Mouse (Mus musculus) liver, adult 2 months (tissue): ENCODE measurements around the gene Kcnq5. TPM values are rescaled to one million over a fixed set of nuclear protein-coding genes. Genes with fewer than 3 reads are reported as not detected.

Experiments
- DNase-seq: peaks from one replicate; pipeline ENCODE4 v3.0.0-alpha.2; 2011; ENCODE audit warnings: low read depth, low spot score; ENCODE audit errors: extremely low read depth
- H3K27ac ChIP-seq: fragments of 200-500 bp; replicated peaks from 2 replicates; pipeline ENCODE4 v1.5.1; 2012; ENCODE audit warnings: low read depth, mild to moderate bottlenecking, control low read depth, inconsistent platforms, low read length; ENCODE audit not compliant: insufficient read depth
- H3K27me3 ChIP-seq: fragments of 200-500 bp; 2 replicates; pipeline ENCODE4 v1.6.1; 2012; ENCODE audit warnings: mild to moderate bottlenecking, moderate library complexity, low read length, inconsistent platforms; ENCODE audit not compliant: control insufficient read depth, insufficient read depth
- H3K36me3 ChIP-seq: fragments of 200-500 bp; 2 replicates; pipeline ENCODE4 v1.6.1; 2012; ENCODE audit warnings: low read length, inconsistent platforms; ENCODE audit not compliant: control insufficient read depth, insufficient read depth
- H3K4me1 ChIP-seq: fragments of 200-500 bp; 2 replicates; pipeline ENCODE4 v1.6.1; 2011; ENCODE audit warnings: low read length; ENCODE audit not compliant: control insufficient read depth, insufficient read depth
- H3K4me3 ChIP-seq: fragments of 200-500 bp; 2 replicates; pipeline ENCODE4 v1.5.1; 2011; ENCODE audit warnings: low read depth, mild to moderate bottlenecking, control low read depth, low read length, moderate library complexity; ENCODE audit not compliant: insufficient read depth
- H3K79me2 ChIP-seq: fragments of 200-500 bp; 2 replicates; pipeline ENCODE4 v1.6.1; 2012; ENCODE audit warnings: inconsistent platforms, mild to moderate bottlenecking, low read length, moderate library complexity; ENCODE audit not compliant: control insufficient read depth, insufficient read depth
- H3K9ac ChIP-seq: fragments of 200-500 bp; 2 replicates; pipeline ENCODE4 v1.6.1; 2012; ENCODE audit warnings: low read depth, mild to moderate bottlenecking, control low read depth, inconsistent platforms, low read length
- CTCF ChIP-seq: fragments of 200-500 bp; IDR thresholded peaks from 2 replicates; pipeline ENCODE4 v1.5.1; 2011; ENCODE audit warnings: low read depth, low read length, control low read depth
- POLR2A ChIP-seq: fragments of 200-500 bp; IDR thresholded peaks from 2 replicates; pipeline ENCODE4 v1.6.1; 2011; ENCODE audit warnings: low read length, control low read depth; ENCODE audit not compliant: insufficient read depth; ENCODE audit errors: extremely low read depth
- WGBS: fragments of 180-500 bp; shearing (Covaris S2); methylation state at CpG from one replicate; pipeline ENCODE4 v1.1.7; 2018; 5-methylcytosine and 5-hydroxymethylcytosine counted together
- polyA plus RNA-seq: library from polyadenylated mRNA; depleted of rRNA; stranded (reverse); fragments of >200 nt; gene quantifications from 2 replicates; pipeline ENCODE4 v1.2.3, GENCODE M21; 2012
- total RNA-seq: library from RNA; depleted of rRNA; stranded (reverse); fragments of >200 nt; gene quantifications from 2 replicates; pipeline ENCODE4 v1.2.3, GENCODE M21; 2014

Gene Kcnq5
- total and polyA plus RNA-seq, 2 experiments: 0.09 TPM

DNA sequence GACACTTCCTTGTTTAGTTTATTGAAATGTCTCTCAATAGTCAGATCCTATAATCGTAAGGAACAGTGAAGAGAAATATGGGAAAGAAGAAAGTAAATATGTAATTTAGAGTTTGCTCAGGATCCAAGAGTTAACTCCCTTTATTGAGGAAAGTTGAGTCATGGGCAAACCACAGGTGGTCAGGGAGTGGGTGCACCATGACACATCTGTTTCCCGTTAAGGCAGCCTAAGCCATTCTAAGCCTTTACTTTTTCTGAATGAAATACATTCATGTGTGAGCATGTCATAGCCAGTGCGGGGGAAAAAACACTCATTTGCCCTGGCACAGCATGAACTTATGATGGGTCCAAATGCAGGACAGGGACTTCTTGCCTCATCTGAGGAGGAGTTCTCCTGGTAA lies 125.4 kb downstream of the Kcnq5 start:
- WGBS: 83% methylated on average over 3 of the region's 3 CpGs
- TF ChIP-seq CTCF (no peak), POLR2A (no peak)

DNA sequence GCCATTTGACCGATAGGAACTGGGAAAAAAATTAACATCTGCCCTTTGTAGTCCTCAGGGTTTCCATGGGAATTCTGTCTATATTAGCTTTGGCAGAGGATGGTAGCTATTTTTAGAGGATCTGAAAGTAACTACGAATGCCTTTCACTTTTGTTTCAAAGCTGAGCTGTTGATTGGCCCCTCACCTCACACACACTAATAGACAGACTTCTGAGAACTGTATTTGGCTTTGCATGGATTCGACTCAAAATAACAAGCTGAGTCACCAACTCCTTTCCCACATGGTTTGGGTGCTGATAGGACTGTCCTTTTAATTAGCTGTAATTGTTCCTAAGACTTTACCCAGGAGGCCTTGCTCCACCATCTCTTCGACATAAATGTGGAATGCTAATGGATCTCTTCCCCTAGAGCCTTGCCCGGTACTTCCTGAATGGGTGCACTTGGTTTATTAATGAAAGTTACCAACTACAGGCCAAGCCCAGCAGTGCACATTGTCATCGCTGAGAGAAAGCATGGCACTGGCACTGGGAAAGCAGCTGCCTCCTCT lies 131.8 kb downstream of the Kcnq5 start:
- TF ChIP-seq POLR2A (no peak), CTCF (no peak)
- no peak overlapping the region for H3K9ac ChIP-seq
- no peak overlapping the region for H3K4me3 ChIP-seq
- no peaks in the 10 kb centered on the region for H3K27me3 ChIP-seq
- peak; percentile 47 for DNase-seq
- WGBS: 43% methylated on average over 6 of the region's 6 CpGs
- no peaks in the 10 kb centered on the region for H3K4me1 ChIP-seq
- no peaks in the 10 kb centered on the region for H3K36me3 ChIP-seq
- H3K27ac ChIP-seq: no peak overlapping the region
- no peaks in the 10 kb centered on the region for H3K79me2 ChIP-seq

More for the DNA sequence above, 125.4 kb downstream of the Kcnq5 start:
- Histone ChIP-seq H3K27ac (no peak overlapping the region), H3K4me3 (no peak overlapping the region), H3K27me3 (no peaks in the 10 kb centered on the region), H3K9ac (no peak overlapping the region), H3K79me2 (no peaks in the 10 kb centered on the region), H3K36me3 (no peaks in the 10 kb centered on the region), H3K4me1 (no peaks in the 10 kb centered on the region)
- no peak for DNase-seq

DNA sequence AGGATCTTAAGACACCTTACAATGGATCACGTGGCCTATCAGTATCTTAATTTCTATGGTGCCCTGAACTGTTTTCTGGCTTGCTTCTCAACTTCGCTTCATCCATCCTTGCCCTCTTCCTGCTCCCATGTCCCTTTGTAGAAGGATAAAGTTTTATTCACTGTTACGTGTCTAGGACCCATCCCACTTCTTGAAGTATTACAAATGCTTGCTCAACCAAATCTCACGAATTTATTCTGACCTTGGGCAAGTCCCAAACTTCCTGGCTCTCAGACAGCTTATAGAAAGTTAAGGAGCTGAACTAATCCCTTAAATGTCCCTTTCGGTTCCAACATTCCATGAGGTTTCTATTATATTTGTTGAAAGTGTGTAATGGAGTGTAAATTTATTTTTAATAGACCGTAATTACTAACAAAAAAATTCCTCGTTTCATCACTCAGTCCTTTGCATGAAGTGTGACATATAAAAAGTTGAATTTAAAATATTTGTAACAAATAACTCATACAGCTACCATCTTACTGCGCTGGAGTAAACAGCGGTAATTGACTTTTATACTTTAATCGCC lies 141.6 kb downstream of the Kcnq5 start:
- Histone ChIP-seq H3K27me3 (no peaks in the 10 kb centered on the region), H3K79me2 (no peaks in the 10 kb centered on the region)
- WGBS: 82% methylated on average over 10 of the region's 10 CpGs

GRCm38 (mm10) chr1:21805064-21805463 lies 156.7 kb downstream of the Kcnq5 start:
- WGBS: 87% methylated on average over 2 of the region's 2 CpGs
- Histone ChIP-seq H3K27me3 (no peaks in the 10 kb centered on the region), H3K4me1 (no peaks in the 10 kb centered on the region), H3K9ac (no peak overlapping the region), H3K4me3 (no peak overlapping the region), H3K27ac (no peak overlapping the region), H3K36me3 (no peaks in the 10 kb centered on the region), H3K79me2 (no peaks in the 10 kb centered on the region)
- no peak for DNase-seq
- TF ChIP-seq CTCF: no peak

More for the DNA sequence above, 141.6 kb downstream of the Kcnq5 start:
- H3K4me1 ChIP-seq: no peaks in the 10 kb centered on the region
- DNase-seq: no peak
- TF ChIP-seq POLR2A: no peak
- no peak for TF ChIP-seq CTCF
- no peak overlapping the region for H3K27ac ChIP-seq
- no peak overlapping the region for H3K4me3 ChIP-seq
- H3K36me3 ChIP-seq: no peaks in the 10 kb centered on the region
- H3K9ac ChIP-seq: no peak overlapping the region

GRCm38 (mm10) chr1:21804477-21804866 lies 157.3 kb downstream of the Kcnq5 start:
- Histone ChIP-seq H3K4me1 (no peaks in the 10 kb centered on the region), H3K79me2 (no peaks in the 10 kb centered on the region), H3K36me3 (no peaks in the 10 kb centered on the region), H3K9ac (no peak overlapping the region), H3K27ac (no peak overlapping the region), H3K27me3 (no peaks in the 10 kb centered on the region), H3K4me3 (no peak overlapping the region)
- DNase-seq: no peak
- no peak for TF ChIP-seq CTCF
- no peak for TF ChIP-seq POLR2A
- WGBS: 66% methylated on average over 2 of the region's 2 CpGs

DNA sequence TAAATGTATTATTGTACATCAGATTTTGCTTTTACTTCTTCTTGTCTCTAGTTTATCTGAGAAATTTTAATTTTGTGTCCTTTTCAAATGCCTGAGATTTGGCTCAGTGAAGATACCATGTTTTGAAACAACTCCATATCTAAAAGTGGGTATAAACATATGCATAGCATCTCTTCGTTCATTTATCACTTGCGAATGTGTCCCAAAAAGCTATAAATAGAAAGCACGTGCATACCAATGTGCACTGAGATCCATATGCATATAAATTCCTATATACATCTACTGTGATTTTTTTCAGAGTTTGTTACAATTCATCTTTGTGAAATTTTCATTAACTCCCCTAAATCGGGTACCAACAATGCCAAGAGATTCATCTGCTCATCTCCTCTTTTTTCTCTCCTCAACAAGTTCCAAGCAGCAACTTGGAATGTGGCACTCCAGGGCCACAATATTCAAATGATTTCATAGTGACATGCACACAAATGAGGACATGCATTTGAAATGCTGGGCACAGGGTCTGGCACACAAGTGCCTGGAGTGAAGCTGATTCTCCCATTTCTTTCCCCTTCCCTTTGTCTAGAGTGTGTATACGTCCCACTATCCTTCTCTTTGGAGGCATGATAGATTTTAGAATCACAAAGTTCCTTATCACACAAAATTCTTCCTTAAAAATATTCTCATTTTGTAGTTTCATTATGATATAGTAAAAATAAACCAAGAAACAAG lies 157.8 kb downstream of the Kcnq5 start:
- H3K27me3 ChIP-seq: no peaks in the 10 kb centered on the region
- no peaks in the 10 kb centered on the region for H3K79me2 ChIP-seq
- no peaks in the 10 kb centered on the region for H3K4me1 ChIP-seq
- no peak for DNase-seq
- WGBS: 76% methylated on average over 5 of the region's 5 CpGs
- H3K27ac ChIP-seq: no peak overlapping the region
- H3K9ac ChIP-seq: no peak overlapping the region
- H3K36me3 ChIP-seq: no peaks in the 10 kb centered on the region
- H3K4me3 ChIP-seq: no peak overlapping the region
- no peak for TF ChIP-seq POLR2A
- no peak for TF ChIP-seq CTCF
